Mouse (Mus musculus): ENCODE data around the gene Cracr2a. TPM values are rescaled to one million over a fixed set of nuclear protein-coding genes. Genes with fewer than 3 reads are reported as not detected.

Cracr2a gene
- polyA plus RNA-seq, 1 experiment from 2014 or later, result 2.8 TPM

- no peak overlapping the region for H3K4me3 ChIP-seq (ENCODE audit: low read depth, low read length)
- DNase-seq (no peak), ATAC-seq (ENCODE audit: insufficient read depth) (no peak)
- no peaks in the 10 kb centered on the region for H3K4me1 ChIP-seq (ENCODE audit: insufficient read depth)
- no peaks in the 10 kb centered on the region for H3K27me3 ChIP-seq (ENCODE audit: insufficient read depth, low read length)
- no peaks in the 10 kb centered on the region for H3K9me3 ChIP-seq (ENCODE audit: low read depth, low read length)
- H3K36me3 ChIP-seq (ENCODE audit: insufficient read depth), result no peaks in the 10 kb centered on the region
- TF ChIP-seq CTCF (IDR thresholded peaks at IDR 0.05; ENCODE audit: low read depth), result no peak
- WGBS, result 74% methylated on average over 4 of the region's 4 CpGs
- no peak overlapping the region for H3K4me2 ChIP-seq
- no peak overlapping the region for H3K27ac ChIP-seq (ENCODE audit: low read depth)
- H3K9ac ChIP-seq, result no peak overlapping the region
Measured at GRCm38 (mm10) chr6:127618686-127619085, 57.5 kb downstream of the Cracr2a start.

- no peaks in the 10 kb centered on the region for H3K9me3 ChIP-seq (ENCODE audit: low read depth, low read length)
- DNase-seq (peak; percentile 88), ATAC-seq (ENCODE audit: insufficient read depth) (peak; percentile 8; the same call in 1 of the 2 replicates)
- H3K9ac ChIP-seq, result no peak overlapping the region
- H3K4me1 ChIP-seq (ENCODE audit: insufficient read depth), result 0 out of 2 replicates have a peak, but pooled peaks cover 3% of the 10 kb centered on the region
- no peaks in the 10 kb centered on the region for H3K36me3 ChIP-seq (ENCODE audit: insufficient read depth)
- H3K4me2 ChIP-seq, result no peak overlapping the region
- no peak overlapping the region for H3K4me3 ChIP-seq (ENCODE audit: low read depth, low read length)
- TF ChIP-seq CTCF (IDR thresholded peaks at IDR 0.05; ENCODE audit: low read depth), result peak; percentile 81
- WGBS, result 36% methylated on average over 5 of the region's 5 CpGs
- no peak overlapping the region for H3K27ac ChIP-seq (ENCODE audit: low read depth)
- no peaks in the 10 kb centered on the region for H3K27me3 ChIP-seq (ENCODE audit: insufficient read depth, low read length)
Measured at GRCm38 (mm10) chr6:127625135-127625534, 64.0 kb downstream of the Cracr2a start.

- peak; percentile 92 for DNase-seq
- whole genome bisulfite sequencing, result 38% methylated on average over 9 of the region's 9 CpGs
- TF ChIP-seq CTCF (IDR thresholded peaks at IDR 0.05; ENCODE audit: low read depth), result no peak
- no peak overlapping the region for H3K27ac ChIP-seq (ENCODE audit: low read depth)
- H3K4me2 ChIP-seq, result no peak overlapping the region
- H3K27me3 ChIP-seq (ENCODE audit: insufficient read depth, low read length), result no peaks in the 10 kb centered on the region
- H3K4me1 ChIP-seq (ENCODE audit: insufficient read depth), result 0 out of 2 replicates have a peak, but pooled peaks cover 3% of the 10 kb centered on the region
- H3K9ac ChIP-seq, result no peak overlapping the region
- H3K9me3 ChIP-seq (ENCODE audit: low read depth, low read length), result no peaks in the 10 kb centered on the region
- no peak overlapping the region for H3K4me3 ChIP-seq (ENCODE audit: low read depth, low read length)
- ATAC-seq (ENCODE audit: insufficient read depth), result peak; percentile 66
- H3K36me3 ChIP-seq (ENCODE audit: insufficient read depth), result no peaks in the 10 kb centered on the region
Measured at GRCm38 (mm10) chr6:127627453-127627852, 66.3 kb downstream of the Cracr2a start.

GRCm38 (mm10) chr6:127629249-127629648 is 68.1 kb downstream of the Cracr2a start:
- Histone ChIP-seq H3K4me1 (ENCODE audit: insufficient read depth) (0 out of 2 replicates have a peak, but pooled peaks cover 3% of the 10 kb centered on the region), H3K27ac (ENCODE audit: low read depth) (no peak overlapping the region), H3K4me2 (no peak overlapping the region), H3K9ac (no peak overlapping the region), H3K36me3 (ENCODE audit: insufficient read depth) (no peaks in the 10 kb centered on the region), H3K9me3 (ENCODE audit: low read depth, low read length) (no peaks in the 10 kb centered on the region), H3K27me3 (ENCODE audit: insufficient read depth, low read length) (no peaks in the 10 kb centered on the region), H3K4me3 (ENCODE audit: low read depth, low read length) (no peak overlapping the region)
- DNase-seq (no peak), ATAC-seq (ENCODE audit: insufficient read depth) (no peak)
- WGBS, result 87% methylated on average over 2 of the region's 2 CpGs
- TF ChIP-seq CTCF (IDR thresholded peaks at IDR 0.05; ENCODE audit: low read depth), result no peak

- Histone ChIP-seq H3K9ac (no peak overlapping the region), H3K27me3 (ENCODE audit: insufficient read depth, low read length) (no peaks in the 10 kb centered on the region), H3K9me3 (ENCODE audit: low read depth, low read length) (no peaks in the 10 kb centered on the region), H3K27ac (ENCODE audit: low read depth) (no peak overlapping the region), H3K4me2 (no peak overlapping the region), H3K36me3 (ENCODE audit: insufficient read depth) (no peaks in the 10 kb centered on the region), H3K4me3 (ENCODE audit: low read depth, low read length) (no peak overlapping the region), H3K4me1 (ENCODE audit: insufficient read depth) (no peaks in the 10 kb centered on the region)
- ATAC-seq (ENCODE audit: insufficient read depth) (no peak), DNase-seq (no peak)
- WGBS, result 62% methylated on average over 2 of the region's 2 CpGs
- TF ChIP-seq CTCF (IDR thresholded peaks at IDR 0.05; ENCODE audit: low read depth), result no peak
Measured at GRCm38 (mm10) chr6:127634858-127635257, 73.7 kb downstream of the Cracr2a start.

GRCm38 (mm10) chr6:127635462-127636189 is 74.5 kb downstream of the Cracr2a start:
- Histone ChIP-seq H3K27me3 (ENCODE audit: insufficient read depth, low read length) (no peaks in the 10 kb centered on the region), H3K9me3 (ENCODE audit: low read depth, low read length) (no peaks in the 10 kb centered on the region), H3K4me3 (ENCODE audit: low read depth, low read length) (no peak overlapping the region), H3K36me3 (ENCODE audit: insufficient read depth) (no peaks in the 10 kb centered on the region), H3K4me2 (no peak overlapping the region), H3K27ac (ENCODE audit: low read depth) (no peak overlapping the region), H3K9ac (no peak overlapping the region), H3K4me1 (ENCODE audit: insufficient read depth) (no peaks in the 10 kb centered on the region)
- TF ChIP-seq CTCF (IDR thresholded peaks at IDR 0.05; ENCODE audit: low read depth), result no peak
- no peak for ATAC-seq (ENCODE audit: insufficient read depth)
- 75% methylated on average over 9 of the region's 9 CpGs for WGBS
- no peak for DNase-seq

GRCm38 (mm10) chr6:127641077-127641801 is 80.1 kb downstream of the Cracr2a start:
- H3K9ac ChIP-seq, result no peak overlapping the region
- no peak overlapping the region for H3K4me2 ChIP-seq
- no peaks in the 10 kb centered on the region for H3K27me3 ChIP-seq (ENCODE audit: insufficient read depth, low read length)
- H3K9me3 ChIP-seq (ENCODE audit: low read depth, low read length), result no peaks in the 10 kb centered on the region
- ATAC-seq (ENCODE audit: insufficient read depth) (no peak), DNase-seq (peak; percentile 29)
- no peaks in the 10 kb centered on the region for H3K36me3 ChIP-seq (ENCODE audit: insufficient read depth)
- WGBS, result 26% methylated on average over 8 of the region's 8 CpGs
- H3K4me3 ChIP-seq (ENCODE audit: low read depth, low read length), result no peak overlapping the region
- peaks cover 11% of the 10 kb centered on the region; the same call in 1 of the 2 replicates for H3K4me1 ChIP-seq (ENCODE audit: insufficient read depth)
- H3K27ac ChIP-seq (ENCODE audit: low read depth), result no peak overlapping the region
- no peak for TF ChIP-seq CTCF (IDR thresholded peaks at IDR 0.05; ENCODE audit: low read depth)

Measured in lung, embryonic 14.5 days (tissue).